Mouse (Mus musculus): ENCODE data around the gene Ndufa4l2. TPM values are rescaled to one million over a fixed set of nuclear protein-coding genes. Genes with fewer than 3 reads are reported as not detected.

Ndufa4l2 gene
- 5.4 and 5.7 TPM in 2 replicates for polyA plus RNA-seq (2011; ENCODE audit: insufficient read depth, insufficient read length, low read depth, missing spikeins)

GRCm38 (mm10) chr10:127514764-127515163 lies at the start of gene Ndufa4l2:
Ndufa4l2 (plus strand) TSS chr10:127514967.
- Histone ChIP-seq H3K27ac (ENCODE audit: insufficient read depth, low read length) (no peak within 1 kb of the TSS), H3K36me3 (ENCODE audit: control insufficient read depth, insufficient read depth, low read length, poor library complexity, severe bottlenecking) (peaks cover 9% of the 10 kb centered on the region), H3K9me3 (replicated peaks; ENCODE audit: control insufficient read depth, insufficient read depth, low read length, poor library complexity, severe bottlenecking) (no peaks in the 10 kb centered on the region), H3K4me1 (ENCODE audit: control insufficient read depth, insufficient read depth, low read length) (peaks cover 10% of the 10 kb centered on the region), H3K27me3 (ENCODE audit: control insufficient read depth, insufficient read depth, low read length, poor library complexity, severe bottlenecking) (no peaks in the 10 kb centered on the region), H3K4me3 (ENCODE audit: low read depth, low read length) (peak within 1 kb of the TSS; percentile 68), H3K9ac (ENCODE audit: low read depth, poor library complexity, severe bottlenecking) (no peak within 1 kb of the TSS)
- TF ChIP-seq POLR2A (IDR thresholded peaks at IDR 0.05; ENCODE audit: insufficient read depth, low read length) = no peak
- no peak for TF ChIP-seq CTCF (IDR thresholded peaks at IDR 0.05; ENCODE audit: low read depth, low read length)
- TF ChIP-seq EP300 (IDR thresholded peaks at IDR 0.05; ENCODE audit: insufficient read depth, low read depth, low read length) = no peak

GRCm38 (mm10) chr10:127471281-127471988 lies 43.3 kb upstream of the Ndufa4l2 start:
- H3K9me3 ChIP-seq (replicated peaks; ENCODE audit: control insufficient read depth, insufficient read depth, low read length, poor library complexity, severe bottlenecking) = no peaks in the 10 kb centered on the region
- no peaks in the 10 kb centered on the region for H3K4me1 ChIP-seq (ENCODE audit: control insufficient read depth, insufficient read depth, low read length)
- no peak for TF ChIP-seq EP300 (IDR thresholded peaks at IDR 0.05; ENCODE audit: insufficient read depth, low read depth, low read length)
- H3K36me3 ChIP-seq (ENCODE audit: control insufficient read depth, insufficient read depth, low read length, poor library complexity, severe bottlenecking) = peaks cover 5% of the 10 kb centered on the region; the same call in 1 of the 2 replicates
- H3K9ac ChIP-seq (ENCODE audit: low read depth, poor library complexity, severe bottlenecking) = no peak overlapping the region
- H3K27ac ChIP-seq (ENCODE audit: insufficient read depth, low read length) = no peak overlapping the region
- no peaks in the 10 kb centered on the region for H3K27me3 ChIP-seq (ENCODE audit: control insufficient read depth, insufficient read depth, low read length, poor library complexity, severe bottlenecking)
- H3K4me3 ChIP-seq (ENCODE audit: low read depth, low read length) = no peak overlapping the region

GRCm38 (mm10) chr10:127472722-127473121 lies 42.0 kb upstream of the Ndufa4l2 start:
- Histone ChIP-seq H3K9me3 (replicated peaks; ENCODE audit: control insufficient read depth, insufficient read depth, low read length, poor library complexity, severe bottlenecking) (no peaks in the 10 kb centered on the region), H3K27ac (ENCODE audit: insufficient read depth, low read length) (no peak overlapping the region), H3K4me1 (ENCODE audit: control insufficient read depth, insufficient read depth, low read length) (no peaks in the 10 kb centered on the region), H3K4me3 (ENCODE audit: low read depth, low read length) (no peak overlapping the region), H3K36me3 (ENCODE audit: control insufficient read depth, insufficient read depth, low read length, poor library complexity, severe bottlenecking) (peaks cover 5% of the 10 kb centered on the region; the same call in 1 of the 2 replicates), H3K27me3 (ENCODE audit: control insufficient read depth, insufficient read depth, low read length, poor library complexity, severe bottlenecking) (no peaks in the 10 kb centered on the region), H3K9ac (ENCODE audit: low read depth, poor library complexity, severe bottlenecking) (no peak overlapping the region)
- no peak for TF ChIP-seq CTCF (IDR thresholded peaks at IDR 0.05; ENCODE audit: low read depth, low read length)
- no peak for TF ChIP-seq POLR2A (IDR thresholded peaks at IDR 0.05; ENCODE audit: insufficient read depth, low read length)
- TF ChIP-seq EP300 (IDR thresholded peaks at IDR 0.05; ENCODE audit: insufficient read depth, low read depth, low read length) = no peak

- Histone ChIP-seq H3K27ac (ENCODE audit: insufficient read depth, low read length) (no peak overlapping the region), H3K36me3 (ENCODE audit: control insufficient read depth, insufficient read depth, low read length, poor library complexity, severe bottlenecking) (peaks cover 5% of the 10 kb centered on the region; the same call in 1 of the 2 replicates), H3K4me3 (ENCODE audit: low read depth, low read length) (no peak overlapping the region), H3K9me3 (replicated peaks; ENCODE audit: control insufficient read depth, insufficient read depth, low read length, poor library complexity, severe bottlenecking) (no peaks in the 10 kb centered on the region), H3K9ac (ENCODE audit: low read depth, poor library complexity, severe bottlenecking) (no peak overlapping the region), H3K4me1 (ENCODE audit: control insufficient read depth, insufficient read depth, low read length) (no peaks in the 10 kb centered on the region), H3K27me3 (ENCODE audit: control insufficient read depth, insufficient read depth, low read length, poor library complexity, severe bottlenecking) (no peaks in the 10 kb centered on the region)
- TF ChIP-seq CTCF (IDR thresholded peaks at IDR 0.05; ENCODE audit: low read depth, low read length) = no peak
- no peak for TF ChIP-seq POLR2A (IDR thresholded peaks at IDR 0.05; ENCODE audit: insufficient read depth, low read length)
- TF ChIP-seq EP300 (IDR thresholded peaks at IDR 0.05; ENCODE audit: insufficient read depth, low read depth, low read length) = no peak
Observed at GRCm38 (mm10) chr10:127475175-127475574, 39.6 kb upstream of the Ndufa4l2 start.

- Histone ChIP-seq H3K9ac (ENCODE audit: low read depth, poor library complexity, severe bottlenecking) (no peak overlapping the region), H3K27ac (ENCODE audit: insufficient read depth, low read length) (no peak overlapping the region), H3K9me3 (replicated peaks; ENCODE audit: control insufficient read depth, insufficient read depth, low read length, poor library complexity, severe bottlenecking) (no peaks in the 10 kb centered on the region), H3K27me3 (ENCODE audit: control insufficient read depth, insufficient read depth, low read length, poor library complexity, severe bottlenecking) (no peaks in the 10 kb centered on the region), H3K4me3 (ENCODE audit: low read depth, low read length) (no peak overlapping the region), H3K36me3 (ENCODE audit: control insufficient read depth, insufficient read depth, low read length, poor library complexity, severe bottlenecking) (peaks cover 5% of the 10 kb centered on the region; the same call in 1 of the 2 replicates), H3K4me1 (ENCODE audit: control insufficient read depth, insufficient read depth, low read length) (no peaks in the 10 kb centered on the region)
- no peak for TF ChIP-seq EP300 (IDR thresholded peaks at IDR 0.05; ENCODE audit: insufficient read depth, low read depth, low read length)
- TF ChIP-seq CTCF (IDR thresholded peaks at IDR 0.05; ENCODE audit: low read depth, low read length) = no peak
- TF ChIP-seq POLR2A (IDR thresholded peaks at IDR 0.05; ENCODE audit: insufficient read depth, low read length) = no peak
Observed at GRCm38 (mm10) chr10:127476541-127476940, 38.2 kb upstream of the Ndufa4l2 start.

- no peak overlapping the region for H3K4me3 ChIP-seq (ENCODE audit: low read depth, low read length)
- no peak for TF ChIP-seq EP300 (IDR thresholded peaks at IDR 0.05; ENCODE audit: insufficient read depth, low read depth, low read length)
- no peak for TF ChIP-seq CTCF (IDR thresholded peaks at IDR 0.05; ENCODE audit: low read depth, low read length)
- no peak for TF ChIP-seq POLR2A (IDR thresholded peaks at IDR 0.05; ENCODE audit: insufficient read depth, low read length)
- no peaks in the 10 kb centered on the region for H3K4me1 ChIP-seq (ENCODE audit: control insufficient read depth, insufficient read depth, low read length)
- H3K9ac ChIP-seq (ENCODE audit: low read depth, poor library complexity, severe bottlenecking) = no peak overlapping the region
- H3K27ac ChIP-seq (ENCODE audit: insufficient read depth, low read length) = no peak overlapping the region
- peaks cover 5% of the 10 kb centered on the region; the same call in 1 of the 2 replicates for H3K36me3 ChIP-seq (ENCODE audit: control insufficient read depth, insufficient read depth, low read length, poor library complexity, severe bottlenecking)
- no peaks in the 10 kb centered on the region for H3K27me3 ChIP-seq (ENCODE audit: control insufficient read depth, insufficient read depth, low read length, poor library complexity, severe bottlenecking)
- H3K9me3 ChIP-seq (replicated peaks; ENCODE audit: control insufficient read depth, insufficient read depth, low read length, poor library complexity, severe bottlenecking) = no peaks in the 10 kb centered on the region
Observed at GRCm38 (mm10) chr10:127477301-127477700, 37.5 kb upstream of the Ndufa4l2 start.
